8 mouse cellular contexts compared by ENCODE assay signal in the genomic region with DNA sequence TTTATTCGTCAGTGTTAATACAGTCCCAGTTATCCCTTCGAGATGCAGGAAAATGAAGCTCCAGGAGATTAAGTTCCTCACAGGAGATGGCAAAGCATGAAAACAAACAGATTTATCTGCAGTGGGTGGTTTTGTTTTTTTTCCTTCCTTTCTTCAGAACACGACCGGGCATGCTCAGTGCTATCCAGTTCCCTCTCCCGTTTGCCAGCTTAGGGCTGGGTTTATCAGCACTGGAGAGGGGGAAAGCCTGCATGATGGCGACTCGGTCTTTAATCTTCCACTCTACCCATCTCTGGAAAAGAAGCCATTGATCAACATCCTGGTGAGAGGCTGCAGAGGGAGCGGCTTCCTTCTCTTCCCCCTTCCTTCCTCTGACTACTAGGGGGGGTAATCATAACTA. TPM values are rescaled to one million over a fixed set of nuclear protein-coding genes. Genes with fewer than 3 reads are reported as not detected.
DNase-seq lines count a peak whose midpoint lies in the region; ATAC-seq and TF ChIP-seq lines count a peak whose summit lies in the region.

Prkar1a (plus strand) TSS at position 200 of the 400 bp plus-strand sequence.

- WGBS in forebrain, postnatal 0 days: 26% methylated on average over 8 of the region's 8 CpGs
- 34% methylated on average over 8 of the region's 8 CpGs for WGBS in hindbrain, embryonic 12.5 days
- WGBS in limb, embryonic 13.5 days: 45% methylated on average over 8 of the region's 8 CpGs
- 12% methylated on average over 8 of the region's 8 CpGs for WGBS in small intestine, adult 2 months

- TF ChIP-seq CTCF in forebrain, postnatal 0 days (IDR thresholded peaks at IDR 0.05; ENCODE audit: low read depth): no peak
- TF ChIP-seq CTCF in small intestine, adult 2 months (IDR thresholded peaks at IDR 0.05; ENCODE audit: extremely low read depth, insufficient read length, insufficient replicate concordance, low read depth, low read length): no peak

- H3K27me3 ChIP-seq in forebrain, postnatal 0 days (ENCODE audit: insufficient read depth, low read length): no peaks in the 10 kb centered on the region
- no peaks in the 10 kb centered on the region for H3K27me3 ChIP-seq in hindbrain, embryonic 12.5 days
- no peaks in the 10 kb centered on the region for H3K27me3 ChIP-seq in limb, embryonic 13.5 days
- no peaks in the 10 kb centered on the region for H3K27me3 ChIP-seq in small intestine, adult 2 months (ENCODE audit: control insufficient read depth, insufficient read depth, low read length)

- TF ChIP-seq POLR2A in small intestine, adult 2 months (IDR thresholded peaks at IDR 0.05; ENCODE audit: low read depth, low read length): no peak

- no peaks in the 10 kb centered on the region for H3K36me3 ChIP-seq in forebrain, postnatal 0 days (ENCODE audit: insufficient read depth)
- H3K36me3 ChIP-seq in hindbrain, embryonic 12.5 days: peaks cover 6% of the 10 kb centered on the region; the same call in 1 of the 2 replicates
- H3K36me3 ChIP-seq in limb, embryonic 13.5 days: peaks cover 10% of the 10 kb centered on the region; the same call in 1 of the 2 replicates
- H3K36me3 ChIP-seq in small intestine, adult 2 months (ENCODE audit: control insufficient read depth, insufficient read depth, low read length): peaks cover 4% of the 10 kb centered on the region; the same call in 1 of the 2 replicates

- no peaks in the 10 kb centered on the region for H3K9me3 ChIP-seq in forebrain, postnatal 0 days (ENCODE audit: low read length)
- no peaks in the 10 kb centered on the region for H3K9me3 ChIP-seq in hindbrain, embryonic 12.5 days (replicated peaks)
- no peaks in the 10 kb centered on the region for H3K9me3 ChIP-seq in limb, embryonic 13.5 days

- peak within 1 kb of the TSS; percentile 76 for H3K4me2 ChIP-seq in forebrain, postnatal 0 days (ENCODE audit: low read depth)
- H3K4me2 ChIP-seq in hindbrain, embryonic 12.5 days (replicated peaks): peak within 1 kb of the TSS; percentile 89
- peak within 1 kb of the TSS; percentile 90 for H3K4me2 ChIP-seq in limb, embryonic 13.5 days (replicated peaks)

- H3K4me1 ChIP-seq in brown adipose tissue, adult 24 weeks (ENCODE audit: control insufficient read depth, insufficient read depth, insufficient read length, low read length): peaks cover 9% of the 10 kb centered on the region
- peaks cover 33% of the 10 kb centered on the region for H3K4me1 ChIP-seq in forebrain, postnatal 0 days (ENCODE audit: insufficient read depth)
- H3K4me1 ChIP-seq in hindbrain, embryonic 12.5 days: peaks cover 37% of the 10 kb centered on the region
- peaks cover 39% of the 10 kb centered on the region for H3K4me1 ChIP-seq in limb, embryonic 13.5 days
- peaks cover 8% of the 10 kb centered on the region; the same call in 1 of the 2 replicates for H3K4me1 ChIP-seq in small intestine, adult 2 months (ENCODE audit: control insufficient read depth, insufficient read depth, insufficient read length, low read length)

- no peak for ATAC-seq in forebrain, postnatal 0 days
- no peak for ATAC-seq in hindbrain, embryonic 12.5 days (ENCODE audit: low FRiP score)
- ATAC-seq in limb, embryonic 13.5 days (ENCODE audit: low FRiP score, low read depth): no peak

- peak within 1 kb of the TSS; percentile 78 for H3K27ac ChIP-seq in brown adipose tissue, adult 24 weeks (replicated peaks; ENCODE audit: low read depth, low read length)
- peak within 1 kb of the TSS; percentile 95 for H3K27ac ChIP-seq in forebrain, postnatal 0 days (ENCODE audit: low read depth, low read length)
- peak within 1 kb of the TSS; percentile 98 for H3K27ac ChIP-seq in hindbrain, embryonic 12.5 days
- H3K27ac ChIP-seq in limb, embryonic 13.5 days: no peak within 1 kb of the TSS
- peak within 1 kb of the TSS; percentile 40 for H3K27ac ChIP-seq in small intestine, adult 2 months (ENCODE audit: insufficient read depth, low read depth, low read length)

- peak within 1 kb of the TSS; percentile 66 for H3K4me3 ChIP-seq in brown adipose tissue, adult 24 weeks (ENCODE audit: insufficient read depth, low read depth, low read length)
- H3K4me3 ChIP-seq in forebrain, postnatal 0 days (ENCODE audit: low read depth, low read length): peak within 1 kb of the TSS; percentile 93
- H3K4me3 ChIP-seq in hindbrain, embryonic 12.5 days: peak within 1 kb of the TSS; percentile 99
- peak within 1 kb of the TSS; percentile 94 for H3K4me3 ChIP-seq in limb, embryonic 13.5 days
- H3K4me3 ChIP-seq in small intestine, adult 2 months (ENCODE audit: low read depth, low read length): peak within 1 kb of the TSS; percentile 73

- peak within 1 kb of the TSS; percentile 88 for H3K9ac ChIP-seq in forebrain, postnatal 0 days
- H3K9ac ChIP-seq in hindbrain, embryonic 12.5 days: peak within 1 kb of the TSS; percentile 99
- peak within 1 kb of the TSS; percentile 97 for H3K9ac ChIP-seq in limb, embryonic 13.5 days

- DNase-seq in left cerebral cortex, adult 18-20 months (ENCODE audit: low spot score in 2 of 2): peak in 1 of 2 experiments; percentile 42
- no peak for DNase-seq in left cerebral cortex, adult 11 months (ENCODE audit: low spot score)
- DNase-seq in forebrain, postnatal 0 days: peak; percentile 71
- no peak for DNase-seq in yolk sac, embryonic 10.5 days (ENCODE audit: low spot score)

RNA-seq across cellular contexts. Expression of gene Prkar1a, which starts in this region (rescaled TPM):
- total RNA-seq in left cerebral cortex, adult 18-20 months (2021): 100 to 1,000 TPM; 618 to 657 TPM
- 98.4 and 102 TPM in 2 replicates for polyA plus RNA-seq in brown adipose tissue, adult 24 weeks (2012; ENCODE audit: insufficient read depth, insufficient read length, missing spikeins)
- total RNA-seq in forebrain, postnatal 0 days (2014; rRNA removed): 231 and 294 TPM in 2 replicates
- 418 and 468 TPM in 2 replicates for polyA plus RNA-seq in forebrain, postnatal 0 days (2015; fragmentation: Nextera tagmentation; extraction: Ambion mirVana)
- polyA plus RNA-seq in hindbrain, embryonic 12.5 days (2016; fragmentation: Nextera tagmentation; extraction: Ambion mirVana): 450 and 504 TPM in 2 replicates
- polyA plus RNA-seq in limb, embryonic 13.5 days (2015; fragmentation: Nextera tagmentation; extraction: Ambion mirVana): 346 and 360 TPM in 2 replicates
- polyA plus RNA-seq in small intestine, adult 2 months (2012; rRNA removed): 22.8 and 40.8 TPM in 2 replicates
